Mouse (Mus musculus) urinary bladder, postnatal 14 days (tissue): ENCODE data around the gene Elk3.

Experiments
- DNase-seq: peaks from one replicate; pipeline ENCODE4 v3.0.0; 2021; ENCODE audit warnings: low spot score

Elk3 gene

GRCm38 (mm10) chr10:93234692-93235091 is 76.2 kb downstream of the Elk3 start:
- DNase-seq: no peak

- DNase-seq: no peak
These were observed 77.2 kb downstream of the Elk3 start for GRCm38 (mm10) chr10:93233665-93234194.

DNA sequence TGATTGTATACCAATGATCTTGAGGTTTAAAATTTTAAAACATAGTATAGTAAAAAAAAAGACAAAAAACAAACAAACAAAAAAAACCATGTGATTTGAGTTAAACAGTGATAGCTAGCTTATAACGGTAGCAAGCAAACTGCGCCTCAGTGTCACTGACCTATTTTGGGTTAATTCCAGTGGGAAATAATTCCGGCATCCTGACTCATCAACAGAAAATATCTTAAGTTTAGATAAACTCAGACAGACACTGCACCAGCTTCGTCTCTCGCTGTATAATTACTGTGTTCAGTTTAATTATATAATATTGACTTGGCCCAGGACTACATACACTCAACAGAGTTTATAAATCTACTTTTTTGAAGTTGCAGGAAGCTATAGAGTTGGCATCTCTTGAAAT is 79.0 kb downstream of the Elk3 start:
- DNase-seq: no peak

GRCm38 (mm10) chr10:93231490-93231889 is 79.4 kb downstream of the Elk3 start:
- no peak for DNase-seq

GRCm38 (mm10) chr10:93228401-93229007 is 82.4 kb downstream of the Elk3 start:
- DNase-seq: no peak

GRCm38 (mm10) chr10:93227921-93228320 is 83.0 kb downstream of the Elk3 start:
- no peak for DNase-seq

DNA sequence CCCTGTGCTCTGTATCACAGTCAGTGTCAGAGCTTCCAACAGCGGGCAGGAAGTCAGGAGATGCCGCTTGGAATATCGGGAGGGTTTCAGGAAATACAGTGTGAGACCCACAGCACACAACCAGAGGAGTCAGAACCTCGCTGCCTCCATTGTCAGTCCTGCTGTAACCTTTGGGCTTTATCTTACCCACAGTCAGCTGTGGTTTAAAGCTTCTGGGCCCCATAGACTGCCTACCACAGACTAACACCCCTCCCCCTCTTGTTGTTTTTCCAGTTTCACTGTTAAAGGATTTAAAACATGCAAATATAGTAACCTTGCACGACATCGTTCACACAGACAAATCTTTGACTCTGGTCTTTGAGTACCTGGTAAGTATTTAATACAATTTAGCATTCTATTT is 85.2 kb downstream of the Elk3 start:
- DNase-seq: no peak

- no peak for DNase-seq
These were observed 95.7 kb downstream of the Elk3 start for GRCm38 (mm10) chr10:93215051-93215763.

- DNase-seq: no peak
These were observed 96.7 kb downstream of the Elk3 start for GRCm38 (mm10) chr10:93214251-93214650.

DNA sequence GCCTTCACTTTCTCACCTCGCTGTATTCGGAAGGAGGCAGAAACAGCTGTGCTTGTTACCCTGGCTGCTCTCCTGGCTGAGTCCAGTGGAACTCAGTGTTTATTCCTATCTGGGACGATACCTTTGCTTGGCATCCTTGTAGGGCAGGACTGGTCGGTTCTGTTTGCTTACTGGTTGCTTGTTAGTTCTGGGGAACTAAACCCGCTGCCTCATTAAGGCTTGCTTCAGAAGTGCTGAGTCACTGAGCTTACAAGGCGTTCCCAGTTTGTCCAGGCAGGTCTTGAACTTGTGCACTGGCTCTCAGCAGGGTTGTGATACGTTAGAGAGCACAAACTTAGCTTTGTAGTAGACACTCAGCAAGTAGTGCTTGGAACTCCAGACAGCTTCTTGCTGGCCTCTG is 97.6 kb downstream of the Elk3 start:
- peak; percentile 58 for DNase-seq

DNA sequence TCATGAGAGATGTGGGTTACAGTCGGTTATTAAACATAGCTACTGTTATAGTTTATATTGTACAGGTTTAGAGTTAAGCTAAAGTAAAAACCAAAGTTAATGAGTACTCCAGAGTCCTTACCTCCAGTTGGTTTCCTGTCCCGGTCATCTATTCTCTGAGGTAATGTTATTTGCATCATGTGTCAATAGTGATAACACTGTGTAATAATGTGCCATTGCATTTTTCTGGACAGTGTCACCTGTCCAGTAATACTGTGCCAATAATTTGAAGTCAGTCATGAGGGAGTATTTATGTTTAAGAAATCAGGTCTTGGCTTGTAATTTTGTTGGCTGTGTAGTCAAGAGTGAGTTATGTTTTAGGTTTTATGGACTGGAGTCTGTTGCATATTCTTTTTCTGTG is 98.2 kb downstream of the Elk3 start:
- no peak for DNase-seq

DNA sequence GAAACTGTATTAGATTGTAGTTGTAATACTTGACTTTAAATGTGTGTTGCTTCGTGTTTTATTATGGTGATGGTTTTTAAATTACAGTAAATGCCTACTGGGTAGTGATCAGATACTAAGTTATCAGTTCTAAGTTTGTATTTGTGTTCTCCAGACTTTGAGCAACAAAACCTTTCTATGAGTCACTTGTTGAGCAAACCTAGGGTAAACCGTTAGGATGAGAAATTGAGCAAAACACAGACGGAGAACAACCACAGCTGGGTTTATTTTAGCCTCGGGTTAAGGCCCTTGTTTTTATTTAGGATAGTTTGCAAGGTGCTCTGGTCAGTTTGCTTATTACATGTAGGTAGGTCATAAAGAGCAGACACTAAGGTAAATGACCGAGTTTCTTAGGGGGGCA is 103.8 kb downstream of the Elk3 start:
- no peak for DNase-seq

- DNase-seq: no peak
These were observed 105.5 kb downstream of the Elk3 start for GRCm38 (mm10) chr10:93205287-93205956.

GRCm38 (mm10) chr10:93201846-93202458 is 109.0 kb downstream of the Elk3 start:
- no peak for DNase-seq

DNA sequence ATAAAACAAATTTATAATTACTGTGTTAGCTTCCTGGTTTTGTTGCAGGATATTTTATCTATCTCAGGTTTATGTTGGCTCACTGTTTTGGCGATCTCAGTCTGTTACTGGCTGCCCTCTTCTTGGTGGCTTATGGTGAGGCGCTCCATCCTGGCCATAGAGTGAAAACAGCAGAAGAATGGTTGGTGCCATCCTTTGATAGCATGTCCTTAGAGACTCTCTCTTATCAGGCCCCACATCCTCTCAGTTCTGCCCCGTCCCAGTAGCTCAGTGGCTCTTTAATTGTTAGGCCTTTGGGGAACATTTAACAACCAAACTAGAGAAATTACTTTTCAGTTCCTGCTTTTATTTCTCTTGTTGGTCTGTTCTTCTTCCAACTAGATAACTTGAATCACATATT is 112.0 kb downstream of the Elk3 start:
- no peak for DNase-seq
